Mouse (Mus musculus) G1E-ER4 (cell line): ENCODE measurements around the gene 1110051M20Rik. TPM values are rescaled to one million over a fixed set of nuclear protein-coding genes. Genes with fewer than 3 reads are reported as not detected.

Source experiments
- GATA1 ChIP-seq: IDR thresholded peaks from one replicate; pipeline ENCODE4 v1.8.0; 2012; ENCODE audit warnings: low read length, inconsistent platforms
- polyA plus RNA-seq: library from polyadenylated mRNA; stranded (reverse); fragments of >175 nt; gene quantifications from 2 replicates; pipeline ENCODE4 v1.2.3, GENCODE M21; 2012

1110051M20Rik gene
- polyA plus RNA-seq, 1 experiment: 0.08 TPM

DNA sequence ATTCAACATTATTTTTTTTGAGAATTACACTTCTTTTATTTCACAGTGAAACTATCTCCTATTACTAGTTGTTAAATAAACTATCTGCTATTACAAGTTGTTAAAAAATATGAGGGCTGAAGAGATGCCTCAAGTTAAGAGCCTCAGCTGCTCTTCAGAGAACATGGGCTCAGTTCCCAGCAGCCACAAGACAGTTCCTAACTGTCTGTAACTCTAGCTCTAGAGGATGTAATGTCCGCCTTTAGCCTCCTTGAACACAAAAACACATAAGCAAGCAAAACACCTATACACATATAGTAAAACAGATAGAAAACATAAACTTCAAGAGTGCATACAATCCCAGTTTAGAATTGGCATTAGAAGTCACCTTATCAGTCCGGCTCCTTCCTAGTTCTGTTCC, 104.9 kb downstream of the 1110051M20Rik start:
- TF ChIP-seq GATA1: no peak

GRCm38 (mm10) chr2:91335128-91335527, 109.4 kb downstream of the 1110051M20Rik start:
- TF ChIP-seq GATA1: no peak

DNA sequence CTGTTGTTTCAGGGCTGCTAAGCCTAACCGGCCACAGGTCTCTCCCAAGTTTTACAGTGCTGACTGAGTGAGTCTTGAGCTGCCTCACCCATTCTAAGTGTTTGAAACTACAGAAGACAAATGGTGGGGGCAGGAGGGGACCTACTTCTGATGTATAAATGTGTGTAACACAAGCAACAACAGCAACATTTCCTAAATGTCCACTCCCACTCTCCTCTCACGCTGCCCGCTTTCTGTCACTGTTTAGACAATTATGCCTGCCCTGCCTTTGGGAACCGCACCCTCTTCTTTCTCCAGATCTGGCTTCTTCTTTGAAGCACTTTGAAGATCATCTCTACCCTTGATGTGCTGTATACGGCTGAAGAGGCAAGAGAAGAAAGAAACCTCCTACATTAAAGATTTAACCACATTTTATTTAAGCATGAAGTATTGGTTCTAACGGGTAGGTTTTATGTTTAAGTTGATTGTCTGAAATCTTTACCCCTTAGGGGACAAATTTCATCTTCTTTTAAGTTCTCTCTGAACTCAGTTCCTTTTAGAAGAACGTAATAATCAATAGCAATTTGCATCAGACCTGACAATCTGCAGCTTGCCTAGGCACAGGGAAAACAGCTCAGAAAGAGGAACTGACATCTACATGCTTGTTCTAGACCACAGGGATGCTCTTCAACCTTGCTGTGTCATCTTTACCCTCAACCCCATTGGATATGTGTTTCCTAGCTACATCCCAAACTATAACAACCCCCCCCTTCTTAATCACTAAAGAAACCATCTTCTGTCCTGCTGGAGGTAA, 113.3 kb downstream of the 1110051M20Rik start:
- no peak for TF ChIP-seq GATA1

DNA sequence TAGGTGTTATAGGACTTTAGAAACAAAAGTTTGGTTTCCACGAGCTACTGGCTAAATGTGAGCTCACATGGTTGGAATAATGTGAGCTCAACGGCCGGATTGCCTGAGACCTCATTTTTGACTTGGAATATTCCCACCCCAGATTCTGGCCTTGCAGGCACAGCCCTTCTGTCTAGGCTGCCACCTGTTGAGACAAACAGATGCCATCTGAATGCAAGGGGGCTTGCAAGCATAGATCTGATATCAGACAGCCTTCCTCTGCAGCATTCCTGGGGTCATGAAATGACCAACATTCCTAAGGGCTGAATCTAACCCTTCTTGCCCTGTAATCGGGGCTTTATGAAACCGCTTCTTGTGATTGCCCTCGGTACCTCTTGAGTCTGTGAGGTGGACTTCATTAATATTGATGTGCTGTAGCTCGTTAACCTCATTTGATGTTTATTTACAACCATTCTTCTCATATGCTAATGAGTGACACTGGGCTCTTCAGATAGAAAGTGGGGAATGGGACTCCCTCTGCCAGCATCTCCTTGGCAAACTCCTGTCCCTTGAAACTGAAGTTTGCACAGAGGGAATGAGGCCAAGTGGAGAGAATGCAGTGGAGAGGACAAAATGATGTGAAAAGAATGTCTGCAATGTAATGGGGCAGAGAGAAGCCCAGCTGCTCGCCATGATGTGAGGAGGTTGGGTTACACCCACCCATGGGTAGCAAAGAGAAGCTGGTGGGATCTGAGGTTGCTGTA, 114.3 kb downstream of the 1110051M20Rik start:
- no peak for TF ChIP-seq GATA1

DNA sequence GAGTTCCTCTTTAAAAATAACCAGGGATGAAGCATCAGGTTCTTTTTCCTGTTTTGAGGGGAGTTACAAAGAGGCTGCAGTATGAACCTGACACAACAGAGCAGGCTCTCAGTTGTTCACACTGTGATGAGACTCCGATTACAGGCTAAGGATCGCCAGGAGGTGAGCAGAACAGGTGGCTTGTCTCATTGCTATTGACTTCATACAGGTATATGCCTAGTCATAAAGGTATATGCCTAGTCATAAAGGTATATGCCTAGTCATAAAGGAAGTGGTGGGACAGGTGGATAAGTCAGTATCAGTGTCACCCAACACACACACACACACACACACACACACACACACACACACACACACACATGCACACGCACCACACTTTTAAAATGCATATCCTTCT, 115.8 kb downstream of the 1110051M20Rik start:
- no peak for TF ChIP-seq GATA1

DNA sequence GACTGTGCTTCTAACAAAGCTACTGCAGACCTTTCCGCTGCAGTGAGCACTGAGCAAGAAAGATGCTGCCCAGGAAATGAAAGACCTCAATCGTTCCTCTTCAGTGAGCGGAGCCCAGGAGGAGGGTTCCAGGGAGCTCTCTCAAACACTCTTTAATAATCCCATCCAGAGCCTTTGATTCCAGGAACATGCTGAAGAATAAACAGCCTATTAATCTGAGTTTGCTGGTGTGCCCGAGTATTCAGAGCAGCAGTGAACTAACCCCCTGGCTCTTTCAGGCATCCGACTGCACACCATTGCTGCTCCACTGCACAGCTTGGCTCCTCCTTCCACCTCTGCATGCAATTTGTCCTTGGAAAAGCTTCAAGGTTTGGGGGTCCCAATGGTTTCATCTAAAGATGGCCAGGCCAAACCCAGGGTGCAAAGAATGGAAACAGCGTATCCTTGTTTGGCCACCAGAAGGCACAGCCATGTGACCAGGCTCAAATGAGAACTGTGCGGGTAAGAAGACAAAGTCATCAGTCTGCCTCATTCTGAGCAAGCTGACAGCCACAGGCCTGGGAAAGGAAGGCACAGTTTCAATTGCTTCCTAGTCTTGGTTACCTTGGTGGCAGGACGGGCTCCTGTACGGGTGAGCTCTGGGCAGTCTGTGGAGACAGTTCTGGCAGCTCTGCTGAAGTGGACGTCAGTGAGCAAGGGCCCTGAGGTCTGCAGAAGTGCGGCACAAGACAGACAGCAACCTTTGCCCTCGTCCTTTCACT, 116.4 kb downstream of the 1110051M20Rik start:
- TF ChIP-seq GATA1: no peak

DNA sequence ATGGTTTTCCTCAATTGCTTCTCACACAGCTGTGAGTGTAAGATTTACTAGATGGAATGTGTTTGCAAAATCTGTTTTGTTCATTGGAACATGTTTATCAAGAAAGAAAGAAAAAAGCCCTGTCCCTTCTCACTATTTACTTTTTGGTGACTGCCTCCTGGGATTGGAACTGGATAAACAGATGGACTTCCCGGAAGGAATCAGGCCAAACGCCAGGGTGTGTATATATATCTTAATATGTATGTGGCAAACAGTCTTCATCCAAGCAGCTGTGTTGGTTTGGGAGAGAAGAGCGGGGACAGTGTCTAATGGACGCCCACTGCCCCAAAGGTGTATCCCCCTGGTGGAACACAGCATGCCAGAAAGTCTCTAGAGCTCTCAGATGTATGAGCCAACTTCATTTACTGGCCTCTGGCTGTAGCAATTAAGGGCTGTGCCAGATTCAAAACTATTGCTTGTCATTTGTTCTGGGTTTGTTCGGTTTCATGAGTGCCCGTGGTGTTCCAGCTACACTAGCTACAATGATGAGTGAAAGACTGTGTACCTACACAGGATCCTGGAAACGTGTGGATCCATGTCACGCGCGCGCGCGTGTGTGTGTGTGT, 117.7 kb downstream of the 1110051M20Rik start:
- TF ChIP-seq GATA1: no peak

DNA sequence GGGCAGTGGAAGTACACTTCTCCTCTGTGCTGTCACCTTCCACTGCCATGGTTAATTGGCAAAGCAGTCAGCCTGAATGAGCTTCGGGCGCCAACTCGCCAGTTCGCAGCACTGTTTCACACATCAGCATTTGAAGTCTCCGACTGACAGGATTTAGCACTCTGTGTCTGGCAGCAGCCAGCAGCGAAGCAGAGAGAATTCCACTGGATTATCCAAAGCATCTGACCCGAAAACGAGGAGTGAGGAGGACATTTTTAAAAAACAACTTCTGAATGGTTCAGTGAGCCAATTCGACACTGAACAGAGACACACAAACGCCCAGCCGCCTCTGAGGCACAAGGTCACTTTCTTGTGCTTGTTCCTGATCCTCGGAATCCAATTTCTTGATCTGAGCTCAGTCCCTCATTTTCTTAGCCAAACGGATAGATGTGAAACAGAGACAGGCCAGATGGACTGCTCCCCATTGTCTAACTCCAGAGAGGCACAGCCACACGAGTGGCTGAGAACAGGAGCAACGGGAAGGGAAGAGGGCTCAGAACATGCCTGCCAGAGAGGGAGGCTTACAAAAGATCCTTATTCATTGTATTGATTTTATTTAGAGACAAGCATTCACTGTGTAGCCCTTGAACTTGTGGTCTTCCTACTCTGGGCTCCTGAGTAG, 119.6 kb downstream of the 1110051M20Rik start:
- no peak for TF ChIP-seq GATA1

DNA sequence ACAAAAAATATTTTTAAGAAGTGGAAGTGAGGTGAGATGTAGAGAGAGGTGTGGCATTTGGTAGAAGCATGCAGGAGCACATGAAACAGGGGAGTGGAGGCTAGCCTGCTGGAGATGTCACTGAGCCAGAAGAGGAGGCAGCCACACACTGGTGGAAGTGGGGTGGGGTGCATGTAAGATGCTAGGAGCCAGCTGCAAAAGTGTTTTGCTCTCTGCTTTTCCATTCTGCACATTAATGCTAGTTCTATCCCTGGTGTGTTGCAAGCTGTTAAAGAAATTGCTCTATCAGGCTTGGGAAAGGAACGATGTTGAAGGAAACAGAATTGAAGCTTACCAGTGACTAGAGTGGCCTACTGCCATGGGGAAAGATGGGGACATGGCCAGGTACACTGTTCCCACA, 120.2 kb downstream of the 1110051M20Rik start:
- TF ChIP-seq GATA1: no peak

- TF ChIP-seq GATA1: no peak
Measured at GRCm38 (mm10) chr2:91322490-91322889, 122.0 kb downstream of the 1110051M20Rik start.

DNA sequence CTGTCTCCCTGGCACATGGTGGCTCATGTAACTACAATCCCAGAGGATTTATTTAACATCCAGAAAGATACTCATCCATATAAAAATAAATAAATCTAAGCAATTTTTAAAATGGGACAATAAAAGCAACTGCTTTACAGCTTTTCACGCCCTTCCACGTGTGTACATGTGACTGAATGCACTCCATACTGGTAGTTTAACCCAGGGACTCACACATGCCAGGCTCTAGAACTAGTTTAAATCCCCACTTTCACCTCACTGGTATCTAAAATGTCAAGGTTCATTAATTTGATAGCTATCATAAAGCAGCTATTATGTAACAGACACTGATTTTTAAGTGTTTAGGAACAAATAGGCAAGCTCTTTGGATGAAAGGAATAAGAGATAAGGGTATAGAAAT, 122.6 kb downstream of the 1110051M20Rik start:
- TF ChIP-seq GATA1: no peak

GRCm38 (mm10) chr2:91320559-91321529, 123.7 kb downstream of the 1110051M20Rik start:
- no peak for TF ChIP-seq GATA1

DNA sequence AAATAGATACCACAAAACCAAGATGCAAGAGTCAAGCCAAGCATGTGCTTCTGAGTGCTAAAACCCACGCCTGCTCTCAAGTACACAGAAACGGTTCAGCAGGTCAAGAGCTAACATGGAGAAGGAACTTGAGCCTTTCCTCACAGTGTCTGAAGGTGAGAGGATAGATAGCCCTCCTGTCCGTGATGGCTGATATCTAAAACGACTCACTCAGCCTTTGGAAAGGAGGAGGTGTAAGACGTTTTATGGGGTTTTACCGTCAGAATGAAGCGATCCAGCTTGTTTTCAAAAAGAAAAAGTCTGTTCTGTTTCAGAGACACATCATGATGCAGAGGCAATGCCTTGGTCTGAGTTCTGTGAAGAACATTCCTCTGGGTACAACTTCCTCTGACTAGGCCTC, 130.3 kb downstream of the 1110051M20Rik start:
- TF ChIP-seq GATA1: no peak
